Mouse (Mus musculus) kidney, embryonic 15.5 days (tissue): ENCODE measurements around the gene Coro1b. TPM values are rescaled to one million over a fixed set of nuclear protein-coding genes. Genes with fewer than 3 reads are reported as not detected.

Experiments
- ATAC-seq: fragments of 200-750 bp; cut with Nextera tagmentation; replicated peaks from 2 replicates; pipeline ENCODE4 v1.8.0; 2017; ENCODE audit warnings: moderate TSS enrichment; ENCODE audit not compliant: low FRiP score
- H3K27ac ChIP-seq: fragments of 300-500 bp; sonication (generic); 2 replicates; pipeline ENCODE4 v1.5.1; 2015; ENCODE audit warnings: mild to moderate bottlenecking, inconsistent platforms
- H3K27me3 ChIP-seq: fragments of 300-500 bp; sonication (generic); 2 replicates; pipeline ENCODE4 v1.6.1; 2015; ENCODE audit warnings: inconsistent platforms
- H3K36me3 ChIP-seq: fragments of 300-500 bp; sonication (generic); 2 replicates; pipeline ENCODE4 v1.6.1; 2015; ENCODE audit warnings: inconsistent platforms
- H3K4me1 ChIP-seq: fragments of 300-500 bp; sonication (generic); 2 replicates; pipeline ENCODE4 v1.6.1; 2015; ENCODE audit warnings: inconsistent platforms
- H3K4me2 ChIP-seq: fragments of 300-500 bp; sonication (generic); 2 replicates; pipeline ENCODE4 v1.6.1; 2015; ENCODE audit warnings: moderate library complexity, mild to moderate bottlenecking, inconsistent platforms
- H3K4me3 ChIP-seq: fragments of 300-500 bp; sonication (generic); replicated peaks from 2 replicates; pipeline ENCODE4 v1.5.1; 2015; ENCODE audit warnings: mild to moderate bottlenecking, inconsistent platforms
- H3K9ac ChIP-seq: fragments of 300-500 bp; sonication (generic); 2 replicates; pipeline ENCODE4 v1.6.1; 2015; ENCODE audit warnings: mild to moderate bottlenecking, inconsistent platforms
- H3K9me3 ChIP-seq: fragments of 300-500 bp; sonication (generic); replicated peaks from 2 replicates; pipeline ENCODE4 v1.6.1; 2016; ENCODE audit warnings: inconsistent platforms
- WGBS: fragments of 180-500 bp; shearing (Covaris S2); methylation state at CpG from one replicate; pipeline ENCODE4 v1.1.7; 2015; ENCODE audit warnings: mixed read lengths; 5-methylcytosine and 5-hydroxymethylcytosine counted together
- polyA plus RNA-seq: library from polyadenylated mRNA; unstranded; fragments of >200 nt; fragmentation: Nextera tagmentation; extraction: Ambion mirVana; gene quantifications from 2 replicates; pipeline ENCODE4 v1.2.1, GENCODE M21; 2015

Gene Coro1b
- polyA plus RNA-seq, 1 experiment from 2014 or later = 174 TPM

DNA sequence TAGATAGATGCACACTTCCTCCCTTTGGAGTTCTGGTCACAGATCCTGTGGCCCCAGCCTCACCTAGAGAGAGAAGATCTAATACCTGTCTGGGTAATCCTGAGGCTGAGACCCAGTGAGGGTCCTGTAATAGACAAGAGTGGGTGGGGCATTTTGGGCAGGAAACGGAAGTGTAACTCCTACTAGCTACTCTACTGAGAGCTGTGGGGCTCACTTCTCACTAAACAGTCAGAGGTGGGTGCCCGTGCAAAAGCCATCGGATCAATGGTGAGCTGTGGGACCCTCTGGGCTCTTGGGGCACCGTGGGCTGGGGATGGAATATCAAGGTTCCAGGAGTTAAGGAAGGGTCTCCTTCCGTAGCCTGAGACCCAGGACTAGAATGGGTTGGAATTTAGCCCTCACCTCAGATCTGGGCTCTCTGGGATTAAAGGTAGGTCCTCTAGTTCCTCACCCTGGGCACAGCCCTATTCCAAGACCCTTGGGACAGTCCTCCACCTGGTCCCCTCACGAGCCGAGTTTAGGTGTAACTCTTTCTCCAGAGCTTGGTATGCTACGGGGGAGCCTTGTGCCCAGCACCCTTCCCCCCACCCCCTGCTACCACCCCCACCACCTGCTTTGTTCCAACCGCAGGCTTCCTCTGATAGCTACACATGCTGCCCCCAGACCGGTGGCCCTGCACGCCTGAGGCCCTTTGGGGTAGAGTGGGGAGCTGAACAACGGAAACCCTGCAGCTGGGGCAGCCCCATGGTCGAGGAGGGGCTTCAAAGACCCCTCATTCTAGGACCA, 6.2 kb downstream of the Coro1b start:
- no peak for ATAC-seq
- Histone ChIP-seq H3K27ac (peak overlapping the region; percentile 55), H3K9ac (no peak overlapping the region), H3K4me1 (peaks cover 38% of the 10 kb centered on the region), H3K36me3 (peaks cover 84% of the 10 kb centered on the region), H3K4me2 (no peak overlapping the region), H3K27me3 (no peaks in the 10 kb centered on the region), H3K4me3 (no peak overlapping the region), H3K9me3 (no peaks in the 10 kb centered on the region)
- WGBS = 82% methylated on average over 13 of the region's 13 CpGs

DNA sequence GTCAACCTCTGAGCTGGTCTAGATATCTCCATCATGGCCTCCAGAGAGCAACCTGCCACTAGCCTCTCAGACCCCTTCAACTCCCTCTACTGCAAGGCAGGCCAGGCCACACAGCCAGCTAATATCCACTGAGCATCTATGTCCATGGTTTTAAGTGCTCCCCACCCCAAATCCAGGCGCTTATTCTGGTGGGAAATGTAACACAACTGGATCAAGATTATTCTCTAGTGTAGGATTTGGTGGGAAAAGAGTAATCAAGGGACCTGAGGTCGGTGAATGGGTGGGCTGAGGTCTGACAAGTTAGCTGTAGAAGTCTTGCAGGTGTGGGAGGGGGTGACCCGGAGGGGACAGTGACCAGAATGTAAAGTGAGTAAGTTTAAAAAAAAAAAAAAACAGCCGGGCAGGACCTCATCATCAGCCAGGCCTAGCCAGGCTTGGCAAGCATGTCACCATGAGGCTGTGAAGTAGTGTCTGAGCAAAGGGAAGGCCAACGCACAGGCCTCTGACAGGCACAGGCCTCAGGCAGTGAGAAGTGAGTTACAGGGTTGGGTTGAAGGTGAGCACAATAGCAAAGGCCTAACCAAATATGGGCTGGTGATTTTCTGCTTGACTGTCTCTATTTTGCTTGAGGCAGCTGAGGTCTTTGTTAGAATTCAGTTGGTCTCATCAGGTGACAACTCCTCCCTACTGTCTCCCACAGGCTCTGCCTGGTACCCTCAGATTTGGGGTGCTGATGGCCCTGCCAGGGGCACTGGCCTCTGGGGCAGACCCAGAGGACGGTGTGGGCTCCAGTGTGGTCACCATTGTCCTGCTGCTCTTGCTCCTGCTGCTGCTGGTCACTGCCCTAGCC, 7.0 kb downstream of the Coro1b start:
- Histone ChIP-seq H3K9ac (no peak overlapping the region), H3K4me2 (no peak overlapping the region), H3K4me3 (no peak overlapping the region), H3K27me3 (no peaks in the 10 kb centered on the region), H3K4me1 (peaks cover 31% of the 10 kb centered on the region), H3K27ac (peak overlapping the region; percentile 55), H3K36me3 (peaks cover 82% of the 10 kb centered on the region), H3K9me3 (no peaks in the 10 kb centered on the region)
- no peak for ATAC-seq
- 58% methylated on average over 6 of the region's 6 CpGs for WGBS

DNA sequence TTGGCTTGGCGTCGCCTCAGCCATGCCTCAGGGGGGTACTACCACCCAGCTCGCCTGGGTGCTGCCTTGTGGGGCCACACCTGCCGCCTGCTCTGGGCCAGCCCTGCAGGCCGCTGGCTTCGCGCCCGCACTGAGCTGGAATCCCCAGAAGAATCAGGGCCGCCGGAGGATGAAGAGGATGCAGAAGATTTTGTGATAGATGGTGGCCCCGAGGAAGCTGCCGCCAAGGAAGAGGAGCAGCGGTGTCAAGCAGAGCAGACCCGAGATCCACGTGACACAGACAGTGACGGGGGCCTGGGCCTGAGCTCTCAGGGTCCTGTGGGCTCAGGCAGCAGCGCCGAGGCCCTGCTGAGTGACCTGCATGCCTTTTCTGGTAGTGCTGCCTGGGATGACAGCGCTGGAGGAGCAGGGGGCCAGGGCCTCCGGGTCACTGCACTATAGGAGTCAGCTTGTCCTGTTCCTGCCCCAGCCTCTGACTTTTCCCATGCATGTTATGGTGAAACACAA, 7.7 kb downstream of the Coro1b start:
- Histone ChIP-seq H3K9ac (no peak overlapping the region), H3K4me1 (peaks cover 24% of the 10 kb centered on the region), H3K27me3 (no peaks in the 10 kb centered on the region), H3K27ac (peak overlapping the region; percentile 55), H3K4me2 (no peak overlapping the region), H3K36me3 (peaks cover 82% of the 10 kb centered on the region), H3K4me3 (no peak overlapping the region), H3K9me3 (no peaks in the 10 kb centered on the region)
- ATAC-seq = no peak
- 65% methylated on average over 20 of the region's 20 CpGs for WGBS

DNA sequence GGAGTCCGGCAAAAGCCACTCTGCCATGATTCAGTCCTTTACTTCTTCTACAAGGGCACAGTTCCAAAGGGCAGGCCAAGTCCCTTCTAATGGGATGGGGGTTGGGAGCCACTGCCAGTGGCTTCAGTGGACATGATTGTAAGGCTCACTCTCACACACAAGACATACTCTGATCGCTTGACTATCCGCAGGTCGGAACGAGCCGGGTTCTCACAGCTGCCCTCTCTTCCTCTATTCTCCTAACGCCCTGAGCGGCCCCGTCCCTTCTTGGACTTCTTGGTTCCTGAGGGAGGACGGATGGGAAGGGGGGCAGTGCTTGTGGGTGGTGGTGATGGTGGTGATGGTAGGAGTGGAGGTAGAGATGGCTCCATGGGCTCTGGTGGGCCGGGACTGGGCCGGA, 8.4 kb downstream of the Coro1b start:
- WGBS = 91% methylated on average over 12 of the region's 12 CpGs
- ATAC-seq = no peak
- Histone ChIP-seq H3K9ac (no peak overlapping the region), H3K27me3 (no peaks in the 10 kb centered on the region), H3K27ac (no peak overlapping the region), H3K9me3 (no peaks in the 10 kb centered on the region), H3K4me3 (no peak overlapping the region), H3K4me2 (no peak overlapping the region), H3K4me1 (peaks cover 22% of the 10 kb centered on the region), H3K36me3 (peaks cover 84% of the 10 kb centered on the region)

DNA sequence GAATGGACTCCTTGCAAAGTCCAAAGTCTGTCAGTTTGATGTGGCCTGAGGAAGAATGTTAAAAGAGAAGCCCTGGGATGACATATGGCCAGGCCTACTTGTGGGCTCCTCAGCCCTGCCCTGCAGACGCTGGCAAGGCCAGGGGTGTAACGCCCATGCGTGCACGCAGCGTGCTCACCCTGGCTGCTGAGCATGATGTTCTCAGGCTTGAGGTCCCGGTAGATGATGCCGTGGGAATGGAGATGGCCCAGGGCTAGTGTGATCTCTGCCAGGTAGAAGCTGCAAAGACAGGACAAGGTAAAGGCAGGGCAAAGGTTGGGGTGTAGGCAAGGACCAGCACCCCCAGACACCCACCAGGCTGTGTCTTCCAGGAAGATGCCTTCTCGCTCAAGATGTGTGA, 10.6 kb downstream of the Coro1b start:
- Histone ChIP-seq H3K9ac (no peak overlapping the region), H3K4me2 (no peak overlapping the region), H3K27ac (no peak overlapping the region), H3K36me3 (peaks cover 63% of the 10 kb centered on the region), H3K27me3 (no peaks in the 10 kb centered on the region), H3K4me3 (no peak overlapping the region), H3K4me1 (peaks cover 38% of the 10 kb centered on the region), H3K9me3 (no peaks in the 10 kb centered on the region)
- WGBS = 90% methylated on average over 8 of the region's 8 CpGs
- ATAC-seq = no peak

DNA sequence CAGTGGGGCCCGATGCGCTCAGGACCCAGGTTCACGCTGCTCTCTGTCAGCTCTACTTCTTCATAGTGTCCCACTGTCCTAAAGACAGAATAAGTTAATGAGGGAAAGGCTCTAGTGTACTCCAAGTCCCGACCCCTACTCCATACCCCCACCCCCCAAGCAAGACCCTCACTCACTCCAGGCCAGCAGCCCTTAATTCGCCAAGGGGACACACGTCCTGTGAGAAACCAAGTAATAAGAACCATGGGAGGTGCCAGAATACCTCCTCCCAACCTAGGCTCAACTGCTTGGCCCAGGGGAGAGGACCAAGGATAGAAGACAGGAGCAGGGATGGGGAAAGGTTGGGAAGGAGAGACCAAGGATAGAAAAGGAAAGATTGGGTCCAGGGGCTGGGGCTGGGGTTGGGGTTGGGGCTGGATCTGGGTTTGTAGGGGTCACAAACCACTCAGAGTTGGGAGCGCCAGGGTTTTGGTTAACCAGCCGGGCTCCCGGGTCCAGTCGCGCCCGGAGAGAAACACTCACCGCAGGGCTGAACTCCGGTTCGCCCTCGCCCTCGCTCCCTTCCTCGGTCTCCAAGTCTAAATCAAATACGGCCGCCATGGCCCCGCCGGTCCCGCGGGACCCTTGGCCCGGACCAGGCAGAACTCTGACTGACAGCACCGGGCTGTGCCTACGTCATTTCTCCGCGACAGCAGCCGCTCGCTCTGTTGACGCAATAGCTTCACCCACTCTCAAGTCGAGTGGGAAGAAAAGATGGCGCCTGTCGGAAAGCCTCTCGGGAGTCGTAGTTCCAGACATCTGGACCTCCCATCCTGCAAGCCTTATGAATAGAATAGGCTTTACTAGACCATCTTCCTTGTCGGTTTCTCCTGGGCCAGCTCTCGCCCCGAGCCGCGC, 14.5 kb downstream of the Coro1b start, which contains the start of gene Rps6kb2:
Gene Rps6kb2, minus strand, starts transcription at position 709 of the 897 bp plus-strand sequence.
- Histone ChIP-seq H3K27me3 (no peaks in the 10 kb centered on the region), H3K9ac (peak within 1 kb of the TSS; percentile 80), H3K9me3 (no peaks in the 10 kb centered on the region), H3K27ac (peak within 1 kb of the TSS; percentile 32), H3K4me2 (peak within 1 kb of the TSS; percentile 89), H3K36me3 (peaks cover 37% of the 10 kb centered on the region), H3K4me3 (peak within 1 kb of the TSS; percentile 75), H3K4me1 (peaks cover 18% of the 10 kb centered on the region)
- WGBS = 6% methylated on average over 42 of the region's 42 CpGs
- ATAC-seq = peak; percentile 89

DNA sequence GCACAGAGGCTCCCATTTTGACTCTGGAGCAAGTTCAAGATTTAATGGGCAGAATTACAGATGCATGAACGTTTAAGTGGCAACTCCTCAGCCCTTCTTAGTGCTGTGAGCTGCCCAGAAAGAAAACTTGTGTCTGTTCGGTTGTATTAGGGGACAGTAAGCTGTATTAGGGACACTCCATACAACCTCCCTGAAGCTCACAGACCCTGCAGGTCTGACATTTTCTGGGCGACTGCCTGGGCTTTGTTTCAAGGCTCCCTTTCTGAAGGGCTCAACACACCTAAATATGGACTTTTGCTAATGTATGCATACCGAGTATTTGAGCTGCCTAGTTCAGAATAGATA, 15.1 kb downstream of the Coro1b start:
- peak; percentile 11; the same call in 1 of the 2 replicates for ATAC-seq
- Histone ChIP-seq H3K27ac (peak overlapping the region; percentile 29), H3K9me3 (no peaks in the 10 kb centered on the region), H3K27me3 (no peaks in the 10 kb centered on the region), H3K4me3 (peak overlapping the region; percentile 75), H3K36me3 (peaks cover 31% of the 10 kb centered on the region), H3K4me1 (peaks cover 18% of the 10 kb centered on the region), H3K4me2 (peak overlapping the region; percentile 89), H3K9ac (peak overlapping the region; percentile 80)
- WGBS = 33% methylated on average over 4 of the region's 4 CpGs

DNA sequence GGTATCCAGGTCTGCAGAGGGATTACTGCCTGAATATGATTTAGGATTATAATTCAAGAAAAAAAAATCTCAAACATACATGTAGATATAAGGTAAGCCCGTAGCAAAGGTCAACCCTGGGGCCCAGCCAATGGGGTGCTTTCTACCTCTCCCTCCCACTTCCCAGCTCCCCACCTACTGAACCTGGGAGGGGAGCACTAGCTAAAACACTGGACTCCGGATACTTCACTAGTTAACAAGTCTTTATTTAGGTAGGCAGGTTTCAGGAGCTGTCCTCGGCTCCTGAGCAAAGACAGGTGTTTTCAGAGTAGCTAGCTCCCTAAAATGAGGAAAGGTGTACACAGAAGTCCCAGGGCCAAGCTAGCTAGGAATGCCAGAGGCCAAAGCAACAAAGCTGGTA, 15.7 kb downstream of the Coro1b start:
- H3K4me2 ChIP-seq = no peak overlapping the region
- H3K27me3 ChIP-seq = no peaks in the 10 kb centered on the region
- H3K36me3 ChIP-seq = peaks cover 25% of the 10 kb centered on the region
- H3K4me1 ChIP-seq = peaks cover 18% of the 10 kb centered on the region
- H3K9me3 ChIP-seq = no peaks in the 10 kb centered on the region
- no peak overlapping the region for H3K4me3 ChIP-seq
- no peak for ATAC-seq
- H3K27ac ChIP-seq = 0 out of 2 replicates have a peak overlapping the region, but pooled peaks have one; percentile 32
- 84% methylated on average over 3 of the region's 3 CpGs for WGBS
- H3K9ac ChIP-seq = no peak overlapping the region

DNA sequence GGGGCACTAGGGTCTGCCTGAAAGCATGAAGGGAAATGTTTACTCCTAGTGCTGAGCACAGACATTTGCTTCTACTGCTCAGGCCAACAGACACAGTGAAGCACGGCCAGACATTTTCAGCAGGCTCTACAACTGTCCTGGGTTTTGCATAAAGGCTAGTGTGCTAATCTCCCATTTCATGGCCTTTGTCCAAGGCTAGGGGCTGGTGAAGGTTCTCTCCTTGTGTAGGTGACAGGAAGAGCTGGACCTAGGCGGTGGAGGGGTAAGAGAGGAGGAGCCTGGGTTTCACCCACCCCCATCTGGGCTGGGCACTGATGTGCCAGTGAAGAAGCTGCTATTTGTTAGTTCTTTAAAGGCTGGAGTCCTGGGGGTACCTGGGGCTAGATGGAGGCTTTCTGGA, 16.3 kb downstream of the Coro1b start:
- peak overlapping the region; percentile 32; the same call in 1 of the 2 replicates for H3K27ac ChIP-seq
- WGBS = 72% methylated on average over 2 of the region's 2 CpGs
- no peak for ATAC-seq
- H3K4me1 ChIP-seq = peaks cover 20% of the 10 kb centered on the region
- H3K9me3 ChIP-seq = no peaks in the 10 kb centered on the region
- no peaks in the 10 kb centered on the region for H3K27me3 ChIP-seq
- peaks cover 19% of the 10 kb centered on the region for H3K36me3 ChIP-seq
- H3K9ac ChIP-seq = no peak overlapping the region
- no peak overlapping the region for H3K4me2 ChIP-seq
- H3K4me3 ChIP-seq = no peak overlapping the region

DNA sequence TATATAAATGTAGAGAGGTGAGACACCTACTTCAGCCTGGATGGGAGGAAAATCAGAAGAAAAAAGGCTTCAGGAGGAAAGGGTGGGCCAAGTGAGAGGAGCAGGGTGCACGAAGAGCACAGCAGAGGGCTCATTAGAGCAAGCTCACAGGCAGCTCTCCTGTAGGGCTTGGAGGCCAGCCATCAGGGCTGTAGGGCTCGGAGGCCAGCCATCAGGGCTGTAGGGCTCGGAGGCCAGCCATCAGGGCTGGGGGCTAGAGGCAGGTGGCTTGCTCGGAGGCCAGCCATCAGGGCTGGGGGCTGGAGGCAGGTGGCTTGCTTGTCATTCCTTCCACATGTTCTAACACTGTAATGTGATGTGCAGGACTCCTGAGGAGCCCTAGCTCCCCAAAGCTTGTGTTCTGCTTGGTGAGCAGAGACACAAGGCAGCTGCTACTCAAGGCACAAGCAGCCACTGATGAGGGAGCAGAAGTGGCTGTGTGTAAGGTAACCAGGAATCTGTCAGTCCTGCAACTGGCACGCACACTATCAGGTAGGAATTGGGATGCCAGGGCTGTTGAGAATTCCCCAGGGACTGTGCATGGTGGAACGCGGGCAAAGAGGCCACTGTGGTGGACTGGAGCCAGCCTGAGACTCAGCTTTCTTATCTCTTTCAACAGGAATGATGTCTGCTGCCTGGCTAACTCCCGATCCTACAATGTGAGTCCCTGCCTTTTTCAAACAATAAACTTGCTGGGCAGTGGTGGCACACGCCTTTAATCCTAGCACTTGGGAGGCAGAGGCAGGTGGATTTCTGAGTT, 18.5 kb downstream of the Coro1b start:
- H3K4me1 ChIP-seq = peaks cover 41% of the 10 kb centered on the region
- no peak overlapping the region for H3K4me3 ChIP-seq
- H3K9ac ChIP-seq = no peak overlapping the region
- no peaks in the 10 kb centered on the region for H3K36me3 ChIP-seq
- WGBS = 83% methylated on average over 9 of the region's 9 CpGs
- ATAC-seq = no peak
- no peaks in the 10 kb centered on the region for H3K27me3 ChIP-seq
- no peak overlapping the region for H3K4me2 ChIP-seq
- no peak overlapping the region for H3K27ac ChIP-seq
- no peaks in the 10 kb centered on the region for H3K9me3 ChIP-seq

DNA sequence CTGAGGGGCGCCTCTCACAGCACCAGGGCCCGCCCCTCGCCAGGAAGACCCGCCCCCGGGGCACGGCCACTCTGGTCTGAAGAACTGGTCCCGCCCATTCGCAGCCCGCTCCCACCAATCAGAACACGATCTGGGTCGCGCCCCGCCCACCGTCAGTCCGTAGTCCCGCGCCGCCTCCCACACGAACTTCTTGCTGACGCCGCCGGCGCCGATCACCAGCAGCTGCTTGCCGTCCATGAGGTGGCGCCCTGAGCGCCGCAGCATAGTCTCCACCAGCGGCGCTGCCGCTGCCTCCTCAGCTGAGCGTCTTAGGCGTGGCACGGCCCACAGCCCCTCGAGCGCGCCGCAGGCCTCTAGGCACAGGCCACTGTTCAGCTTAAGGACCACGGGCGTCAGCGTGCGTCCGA, 21.0 kb downstream of the Coro1b start:
- H3K9ac ChIP-seq = peak overlapping the region; percentile 76
- peak overlapping the region; percentile 51 for H3K4me3 ChIP-seq
- no peaks in the 10 kb centered on the region for H3K27me3 ChIP-seq
- H3K27ac ChIP-seq = peak overlapping the region; percentile 92
- H3K36me3 ChIP-seq = no peaks in the 10 kb centered on the region
- H3K4me2 ChIP-seq = peak overlapping the region; percentile 93
- WGBS = under 1% methylated on average over 43 of the region's 43 CpGs
- peaks cover 30% of the 10 kb centered on the region for H3K4me1 ChIP-seq
- peak; percentile 95 for ATAC-seq
- H3K9me3 ChIP-seq = no peaks in the 10 kb centered on the region
